Mouse (Mus musculus): ENCODE data around the gene Apip. TPM values are rescaled to one million over a fixed set of nuclear protein-coding genes. Genes with fewer than 3 reads are reported as not detected.

Apip gene
- 56.0 and 56.9 TPM in 2 replicates for polyA plus RNA-seq (2015; fragmentation: Nextera tagmentation; extraction: Ambion mirVana)

DNA sequence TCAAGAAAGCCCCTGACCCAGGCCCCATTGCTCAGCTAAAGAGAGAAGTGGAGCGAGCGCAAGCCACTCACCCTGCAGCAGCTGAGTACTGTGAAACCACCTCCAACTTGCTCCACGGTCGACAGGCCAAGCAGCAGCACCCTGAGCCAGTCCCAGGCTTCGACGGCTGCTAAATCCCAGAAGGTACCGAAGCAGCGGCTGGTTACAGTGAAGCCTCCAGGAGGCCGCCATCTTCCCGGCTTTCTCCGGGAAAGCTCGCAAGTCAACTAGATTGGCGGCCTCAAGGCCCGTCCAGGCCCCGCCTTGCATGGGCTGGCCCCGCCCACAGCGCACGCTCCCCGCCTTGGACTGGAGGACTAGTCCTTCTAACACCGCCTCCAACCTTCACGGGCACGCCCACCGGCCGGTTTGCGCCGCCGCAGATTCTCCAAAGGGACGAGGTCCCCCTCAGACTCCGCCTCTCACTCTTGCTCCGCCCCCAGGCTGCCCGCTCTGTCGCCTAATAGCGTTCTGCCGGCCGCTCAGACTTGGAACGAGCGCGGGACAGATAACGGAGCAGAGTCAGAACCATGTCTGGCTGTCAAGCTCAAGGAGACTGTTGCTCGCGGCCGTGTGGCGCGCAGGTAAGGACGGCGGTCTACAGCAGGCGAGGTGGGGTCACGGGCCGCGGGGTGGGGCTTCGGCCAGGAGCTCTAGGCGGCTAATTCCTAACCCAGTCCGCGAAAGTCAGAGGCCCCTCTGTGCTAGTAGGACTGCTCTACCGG is at the start of gene Apip, which contains the start of gene Pdhx:
Gene Apip (plus strand): TSS at position 457 of the 764 bp plus-strand sequence.
Gene Pdhx (minus strand): TSS at position 295 of the 764 bp plus-strand sequence.
- no peak for TF ChIP-seq CTCF (IDR thresholded peaks at IDR 0.05; ENCODE audit: low read depth)
- DNase-seq (ENCODE audit: low spot score) (peak; percentile 100), ATAC-seq (replicated peaks; ENCODE audit: low FRiP score, low read depth) (peak; percentile 99)
- H3K4me1 ChIP-seq (replicated peaks; ENCODE audit: insufficient read depth, low read length): peaks cover 4% of the 10 kb centered on the region; the same call in 1 of the 2 replicates
- peak within 1 kb of the TSS; percentile 84 for H3K4me3 ChIP-seq (replicated peaks; ENCODE audit: low read depth, low read length)
- no peaks in the 10 kb centered on the region for H3K27me3 ChIP-seq (ENCODE audit: insufficient read depth, low read length)
- WGBS: under 1% methylated on average over 55 of the region's 55 CpGs
- no peaks in the 10 kb centered on the region for H3K36me3 ChIP-seq (ENCODE audit: insufficient read depth, low read length)
- no peaks in the 10 kb centered on the region for H3K9me3 ChIP-seq (replicated peaks; ENCODE audit: low read length)
- peak within 1 kb of the TSS; percentile 90 for H3K9ac ChIP-seq (ENCODE audit: low read depth, low read length)
- H3K4me2 ChIP-seq (ENCODE audit: low read length): peak within 1 kb of the TSS; percentile 73
- peak within 1 kb of the TSS; percentile 92 for H3K27ac ChIP-seq

DNA sequence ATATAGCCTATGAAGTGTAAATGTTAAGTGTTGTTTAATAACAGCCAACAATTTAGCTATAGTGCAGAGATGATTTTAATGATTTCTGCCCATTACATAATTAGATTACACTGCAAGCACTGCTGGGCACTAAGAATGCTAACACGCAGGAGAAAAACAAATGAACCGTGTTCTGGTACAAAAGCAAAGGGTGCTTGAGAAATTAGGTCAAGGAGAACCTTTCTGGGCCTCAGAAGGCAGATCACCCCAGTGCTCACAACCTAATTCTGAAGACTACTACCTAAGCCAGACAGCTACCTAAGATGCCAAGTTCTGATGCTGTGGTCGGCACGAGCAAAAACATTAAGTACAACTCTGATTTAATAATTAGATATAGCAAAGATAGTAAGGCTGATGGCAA is 35.6 kb upstream of the Apip start:
- 70% methylated on average over 4 of the region's 4 CpGs for WGBS
- Histone ChIP-seq H3K4me2 (ENCODE audit: low read length) (no peak overlapping the region), H3K9me3 (replicated peaks; ENCODE audit: low read length) (no peaks in the 10 kb centered on the region), H3K36me3 (ENCODE audit: insufficient read depth, low read length) (0 out of 2 replicates have a peak, but pooled peaks cover 8% of the 10 kb centered on the region), H3K4me3 (replicated peaks; ENCODE audit: low read depth, low read length) (no peak overlapping the region), H3K4me1 (replicated peaks; ENCODE audit: insufficient read depth, low read length) (no peaks in the 10 kb centered on the region), H3K9ac (ENCODE audit: low read depth, low read length) (no peak overlapping the region), H3K27ac (no peak overlapping the region), H3K27me3 (ENCODE audit: insufficient read depth, low read length) (no peaks in the 10 kb centered on the region)
- no peak for ATAC-seq (replicated peaks; ENCODE audit: low FRiP score, low read depth)
- DNase-seq (ENCODE audit: low spot score): no peak
- TF ChIP-seq CTCF (IDR thresholded peaks at IDR 0.05; ENCODE audit: low read depth): no peak

DNA sequence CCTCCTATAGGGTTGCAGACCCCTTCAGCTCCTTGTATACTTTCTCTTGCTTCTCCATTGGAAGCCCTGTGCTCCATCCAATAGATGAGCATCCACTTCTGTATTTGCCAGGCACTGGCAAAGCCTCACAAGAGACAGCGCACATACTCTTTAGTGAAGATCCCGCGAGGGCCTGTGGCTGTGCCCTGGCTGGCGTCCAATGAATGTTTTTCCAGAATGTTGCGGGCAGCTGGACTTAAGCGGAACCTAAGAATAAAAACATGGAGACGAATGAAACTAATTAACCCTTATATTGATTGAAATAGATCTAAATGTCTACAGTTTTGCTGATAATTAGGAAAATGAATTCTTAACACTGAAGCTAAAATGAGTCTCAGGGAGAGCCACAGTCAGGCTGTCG is 32.6 kb upstream of the Apip start:
- WGBS: 72% methylated on average over 8 of the region's 8 CpGs
- no peak for ATAC-seq (replicated peaks; ENCODE audit: low FRiP score, low read depth)
- Histone ChIP-seq H3K4me1 (replicated peaks; ENCODE audit: insufficient read depth, low read length) (no peaks in the 10 kb centered on the region), H3K9ac (ENCODE audit: low read depth, low read length) (no peak overlapping the region), H3K27me3 (ENCODE audit: insufficient read depth, low read length) (no peaks in the 10 kb centered on the region), H3K36me3 (ENCODE audit: insufficient read depth, low read length) (0 out of 2 replicates have a peak, but pooled peaks cover 8% of the 10 kb centered on the region), H3K27ac (no peak overlapping the region), H3K9me3 (replicated peaks; ENCODE audit: low read length) (no peaks in the 10 kb centered on the region), H3K4me2 (ENCODE audit: low read length) (no peak overlapping the region), H3K4me3 (replicated peaks; ENCODE audit: low read depth, low read length) (no peak overlapping the region)
- no peak for DNase-seq (ENCODE audit: low spot score)
- TF ChIP-seq CTCF (IDR thresholded peaks at IDR 0.05; ENCODE audit: low read depth): no peak

DNA sequence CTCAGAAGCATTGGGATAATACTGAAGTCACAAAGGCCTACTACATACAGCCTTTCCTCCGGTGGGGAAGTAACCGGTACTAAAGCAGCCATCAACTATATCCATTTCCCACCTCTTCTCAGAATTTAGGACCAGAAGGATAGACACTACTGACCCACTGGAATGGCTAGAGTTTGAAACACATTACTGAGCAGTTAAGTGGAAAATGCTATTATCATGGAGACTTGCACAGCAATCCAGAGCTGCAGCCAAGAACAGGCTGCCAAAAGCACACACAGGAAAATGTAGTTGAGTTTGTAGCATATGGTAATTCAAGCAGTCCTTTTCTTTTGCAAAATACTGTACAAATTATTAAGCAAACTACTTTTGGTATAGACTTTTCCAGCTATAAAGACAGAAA is 28.2 kb upstream of the Apip start:
- WGBS: 88% methylated on average over 2 of the region's 2 CpGs
- no peak for TF ChIP-seq CTCF (IDR thresholded peaks at IDR 0.05; ENCODE audit: low read depth)
- H3K9ac ChIP-seq (ENCODE audit: low read depth, low read length): no peak overlapping the region
- H3K4me3 ChIP-seq (replicated peaks; ENCODE audit: low read depth, low read length): no peak overlapping the region
- H3K27ac ChIP-seq: no peak overlapping the region
- no peak overlapping the region for H3K4me2 ChIP-seq (ENCODE audit: low read length)
- H3K27me3 ChIP-seq (ENCODE audit: insufficient read depth, low read length): no peaks in the 10 kb centered on the region
- 0 out of 2 replicates have a peak, but pooled peaks cover 3% of the 10 kb centered on the region for H3K36me3 ChIP-seq (ENCODE audit: insufficient read depth, low read length)
- DNase-seq (ENCODE audit: low spot score) (no peak), ATAC-seq (replicated peaks; ENCODE audit: low FRiP score, low read depth) (no peak)
- H3K9me3 ChIP-seq (replicated peaks; ENCODE audit: low read length): no peaks in the 10 kb centered on the region
- no peaks in the 10 kb centered on the region for H3K4me1 ChIP-seq (replicated peaks; ENCODE audit: insufficient read depth, low read length)

DNA sequence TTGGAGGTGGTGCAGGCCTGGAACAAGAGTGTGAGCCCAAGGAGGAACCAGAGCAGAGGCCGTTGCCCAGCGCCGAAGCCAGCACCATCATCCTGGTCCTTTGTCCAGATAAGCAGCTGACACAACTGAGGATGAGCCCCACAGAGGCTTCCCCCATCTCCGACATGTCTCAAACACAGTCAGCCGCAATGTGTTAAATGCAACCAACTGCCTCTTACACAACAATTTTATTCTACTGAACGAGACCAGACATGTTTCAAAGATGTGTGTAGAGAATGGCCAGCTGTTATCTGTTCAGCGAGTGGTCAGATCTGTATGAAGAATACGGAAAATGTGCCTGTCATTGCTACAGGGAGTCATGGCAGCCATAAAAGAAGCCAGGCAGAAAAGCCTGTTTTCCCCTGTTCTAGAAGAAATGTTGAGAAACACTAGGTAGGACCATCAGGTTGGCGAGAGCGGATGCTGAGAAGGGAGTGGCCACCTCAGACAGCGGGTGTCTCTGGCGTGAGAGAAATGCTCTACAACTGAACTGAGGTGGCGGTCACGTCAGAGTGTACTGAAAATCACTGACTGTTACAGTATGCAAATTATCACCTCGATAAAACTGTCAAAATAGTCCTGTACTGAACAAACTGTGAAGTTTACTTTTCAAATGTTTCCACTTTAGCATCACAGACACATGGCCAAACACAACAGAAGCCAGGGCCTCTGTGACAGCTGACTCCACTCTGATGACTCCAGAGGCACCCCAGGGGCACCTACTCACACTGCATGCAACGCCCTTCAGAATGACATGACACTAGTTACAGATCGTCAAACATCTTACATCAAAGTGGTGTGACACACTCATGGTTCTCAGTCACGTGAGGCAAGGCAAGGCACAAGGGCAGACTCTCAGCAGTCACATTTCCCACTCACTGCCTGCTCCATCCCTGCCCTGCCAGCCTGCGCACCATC is 21.3 kb upstream of the Apip start:
- H3K4me1 ChIP-seq (replicated peaks; ENCODE audit: insufficient read depth, low read length): no peaks in the 10 kb centered on the region
- no peak overlapping the region for H3K4me3 ChIP-seq (replicated peaks; ENCODE audit: low read depth, low read length)
- H3K9ac ChIP-seq (ENCODE audit: low read depth, low read length): no peak overlapping the region
- no peaks in the 10 kb centered on the region for H3K36me3 ChIP-seq (ENCODE audit: insufficient read depth, low read length)
- no peak overlapping the region for H3K27ac ChIP-seq
- peak; percentile 40 for DNase-seq (ENCODE audit: low spot score)
- WGBS: 72% methylated on average over 19 of the region's 19 CpGs
- no peaks in the 10 kb centered on the region for H3K9me3 ChIP-seq (replicated peaks; ENCODE audit: low read length)
- H3K4me2 ChIP-seq (ENCODE audit: low read length): no peak overlapping the region
- TF ChIP-seq CTCF (IDR thresholded peaks at IDR 0.05; ENCODE audit: low read depth): no peak
- no peaks in the 10 kb centered on the region for H3K27me3 ChIP-seq (ENCODE audit: insufficient read depth, low read length)
- no peak; the same call in 1 of the 2 replicates for ATAC-seq (replicated peaks; ENCODE audit: low FRiP score, low read depth)

DNA sequence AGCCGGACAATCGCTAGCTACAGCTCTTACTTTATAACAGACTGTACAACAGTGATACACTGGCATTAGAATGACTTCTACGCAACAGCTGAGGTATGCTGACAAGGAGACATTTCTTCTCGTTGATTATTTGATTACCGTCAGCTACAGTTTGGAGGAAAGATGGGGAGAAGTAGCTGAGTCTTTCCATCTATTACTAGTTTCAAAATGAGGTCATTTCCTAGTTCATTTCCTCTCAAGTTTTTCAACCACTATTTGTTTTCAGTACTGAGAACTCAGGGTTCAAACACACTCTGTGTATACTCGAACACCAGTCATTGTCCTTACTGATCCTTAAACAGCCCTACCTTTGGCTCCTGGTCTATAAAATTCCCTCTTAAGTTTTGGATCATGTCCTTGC is 17.7 kb upstream of the Apip start:
- Histone ChIP-seq H3K9ac (ENCODE audit: low read depth, low read length) (no peak overlapping the region), H3K9me3 (replicated peaks; ENCODE audit: low read length) (no peaks in the 10 kb centered on the region), H3K27me3 (ENCODE audit: insufficient read depth, low read length) (no peaks in the 10 kb centered on the region), H3K36me3 (ENCODE audit: insufficient read depth, low read length) (no peaks in the 10 kb centered on the region), H3K4me3 (replicated peaks; ENCODE audit: low read depth, low read length) (no peak overlapping the region), H3K27ac (no peak overlapping the region), H3K4me2 (ENCODE audit: low read length) (no peak overlapping the region), H3K4me1 (replicated peaks; ENCODE audit: insufficient read depth, low read length) (peaks cover 3% of the 10 kb centered on the region; the same call in 1 of the 2 replicates)
- TF ChIP-seq CTCF (IDR thresholded peaks at IDR 0.05; ENCODE audit: low read depth): no peak
- WGBS: 89% methylated on average over 6 of the region's 6 CpGs
- ATAC-seq (replicated peaks; ENCODE audit: low FRiP score, low read depth): no peak
- DNase-seq (ENCODE audit: low spot score): no peak
